Mouse (Mus musculus) brain, adult 10 weeks (tissue): ENCODE data around the gene Ssr3. TPM values are rescaled to one million over a fixed set of nuclear protein-coding genes. Genes with fewer than 3 reads are reported as not detected.

Experiments used
- polyA plus RNA-seq: library from polyadenylated mRNA; stranded (reverse); fragments of 350-450 nt; fragmentation: Illumina TruSeq; extraction: RNeasy Lipid Tissue Mini Kit (QIAGEN cat#74804); gene quantifications from one replicate; pipeline ENCODE4 v1.2.3, GENCODE M21; 2015; ENCODE audit warnings: low read depth, low replicate concordance

The Ssr3 gene
- 134 TPM for polyA plus RNA-seq

DNA sequence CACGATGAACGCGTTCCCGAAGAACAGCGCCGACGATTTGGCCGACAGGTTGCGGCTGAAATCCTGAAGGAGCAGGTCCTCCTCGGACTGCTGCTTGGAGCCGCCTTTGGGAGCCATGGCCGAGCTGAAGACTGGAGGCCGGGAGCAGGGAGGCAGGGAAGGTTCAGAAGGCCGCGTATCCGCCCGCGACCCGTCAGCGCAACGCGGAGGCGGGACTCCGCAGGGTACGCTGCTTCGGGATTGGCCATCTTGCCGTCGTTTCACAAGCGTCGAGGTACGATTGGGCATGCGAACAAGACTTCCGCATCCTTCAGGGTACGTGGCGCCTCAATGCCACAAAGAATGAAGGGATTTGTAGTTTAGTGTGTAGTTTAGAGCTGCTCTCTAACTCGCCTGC lies at the start of gene Ssr3:
Ssr3 (minus strand) TSS at position 203 of the 397 bp plus-strand sequence.

Other genes starting within 250 kb of the Ssr3 start
- gene Tiparp, start 135.8 kb upstream of the Ssr3 start, polyA plus RNA-seq: 14.5 TPM